Mouse (Mus musculus) stomach, embryonic 14.5 days (tissue): ENCODE data around the gene Ankrd12. TPM values are rescaled to one million over a fixed set of nuclear protein-coding genes. Genes with fewer than 3 reads are reported as not detected.
"Not testable (repeated sequence)": the region's sequence is repeated elsewhere in the genome, so short reads cannot be mapped to it uniquely, and the experiment has no call there.

Source experiments
- ATAC-seq: fragments of 200-750 bp; cut with Nextera tagmentation; 2 replicates; pipeline ENCODE4 v1.8.0; 2017; ENCODE audit warnings: low read depth, moderate TSS enrichment; ENCODE audit not compliant: insufficient number of reproducible peaks, insufficient read depth, low FRiP score
- H3K27ac ChIP-seq: fragments of 300-500 bp; sonication (generic); 2 replicates; pipeline ENCODE4 v1.5.1; 2014; ENCODE audit warnings: mild to moderate bottlenecking, low read length, moderate library complexity, mixed read lengths
- H3K27me3 ChIP-seq: fragments of 300-500 bp; sonication (generic); 2 replicates; pipeline ENCODE4 v1.6.1; 2014; ENCODE audit warnings: low read length, control low read depth, mixed read lengths; ENCODE audit not compliant: control insufficient read depth, insufficient read depth
- H3K36me3 ChIP-seq: fragments of 300-500 bp; sonication (generic); 2 replicates; pipeline ENCODE4 v1.6.1; 2014; ENCODE audit warnings: mild to moderate bottlenecking, control low read depth, low read length, moderate library complexity, mixed read lengths; ENCODE audit not compliant: control insufficient read depth, insufficient read depth
- H3K4me1 ChIP-seq: fragments of 300-500 bp; sonication (generic); 2 replicates; pipeline ENCODE4 v1.6.1; 2014; ENCODE audit warnings: low read length, control low read depth, mixed read lengths; ENCODE audit not compliant: control insufficient read depth, insufficient read depth
- H3K4me2 ChIP-seq: fragments of 300-500 bp; sonication (generic); replicated peaks from 2 replicates; pipeline ENCODE4 v1.6.1; 2014; ENCODE audit warnings: low read depth, low read length, control low read depth
- H3K4me3 ChIP-seq: fragments of 300-500 bp; sonication (generic); 2 replicates; pipeline ENCODE4 v1.5.1; 2014; ENCODE audit warnings: low read depth, low read length, control low read depth
- H3K9ac ChIP-seq: fragments of 300-500 bp; sonication (generic); replicated peaks from 2 replicates; pipeline ENCODE4 v1.6.1; 2014; ENCODE audit warnings: low read depth, mild to moderate bottlenecking, control low read depth, low read length, moderate library complexity, mixed read lengths
- H3K9me3 ChIP-seq: fragments of 300-500 bp; sonication (generic); 2 replicates; pipeline ENCODE4 v1.6.1; 2016; ENCODE audit warnings: low read depth, low read length, control low read depth; ENCODE audit not compliant: control insufficient read depth
- WGBS: fragments of 180-500 bp; shearing (Covaris S2); extraction: QIAGEN DNeasy Blood & Tissue Kit; methylation state at CpG from one replicate; pipeline ENCODE4 v1.1.7; 2014; 5-methylcytosine and 5-hydroxymethylcytosine counted together
- polyA plus RNA-seq: library from polyadenylated mRNA; unstranded; fragments of >200 nt; fragmentation: Nextera tagmentation; extraction: Ambion mirVana; gene quantifications from 2 replicates; pipeline ENCODE4 v1.2.1, GENCODE M21; 2014

Gene Ankrd12
- polyA plus RNA-seq, 1 experiment from 2014 or later = 32.8 TPM

DNA sequence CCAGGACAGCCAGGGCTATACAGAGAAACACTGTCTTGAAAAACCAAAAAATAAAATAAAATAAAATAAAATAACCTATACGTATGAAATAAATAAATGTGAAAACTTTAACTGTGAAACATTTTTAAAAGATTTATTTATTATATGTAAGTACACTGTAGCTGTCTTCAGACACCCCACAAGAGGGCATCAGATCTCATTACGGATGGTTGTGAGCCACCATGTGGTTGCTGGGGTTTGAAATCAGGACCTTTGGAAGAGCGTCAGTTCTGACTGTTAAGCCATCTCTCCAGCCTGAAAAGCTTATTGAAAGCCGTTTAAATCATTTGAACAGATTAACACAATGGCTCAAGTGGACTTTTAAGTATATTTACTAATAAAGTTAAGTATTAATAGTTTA is 33.2 kb downstream of the Ankrd12 start:
- not testable (repeated sequence) for H3K9ac ChIP-seq, H3K27ac ChIP-seq, H3K9me3 ChIP-seq, H3K36me3 ChIP-seq, H3K4me2 ChIP-seq, H3K4me3 ChIP-seq, H3K4me1 ChIP-seq, ATAC-seq, H3K27me3 ChIP-seq
- WGBS = 86% methylated on average over 4 of the region's 4 CpGs

DNA sequence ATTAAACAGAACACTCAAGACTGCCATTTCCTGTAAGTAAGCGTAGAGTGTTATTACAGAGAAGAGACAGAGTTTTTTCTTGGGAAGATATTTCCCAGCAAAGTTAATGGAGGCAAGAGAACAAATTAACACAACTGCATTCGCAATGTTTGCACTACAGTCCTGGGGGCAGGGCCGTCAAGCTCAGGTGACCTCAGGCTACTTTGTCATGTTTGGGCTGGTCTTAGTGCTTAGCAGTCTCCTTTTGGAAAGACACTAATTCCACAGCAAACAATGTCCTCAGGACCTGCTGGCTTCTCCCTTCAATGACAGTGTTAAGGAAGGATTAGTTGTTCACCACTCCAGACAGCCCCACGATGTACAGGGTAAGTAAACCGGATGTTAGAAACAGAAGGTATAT is 35.9 kb downstream of the Ankrd12 start:
- peak overlapping the region; percentile 67; the same call in 1 of the 2 replicates for H3K27ac ChIP-seq
- H3K9ac ChIP-seq = no peak overlapping the region
- no peak overlapping the region for H3K4me2 ChIP-seq
- 25% methylated on average over 5 of the region's 5 CpGs for WGBS
- no peaks in the 10 kb centered on the region for H3K27me3 ChIP-seq
- H3K4me1 ChIP-seq = peaks cover 7% of the 10 kb centered on the region; the same call in 1 of the 2 replicates
- no peaks in the 10 kb centered on the region; the same call in none of the 2 replicates for H3K36me3 ChIP-seq
- ATAC-seq = peak; percentile 42; the same call in 1 of the 2 replicates
- no peak overlapping the region for H3K4me3 ChIP-seq
- no peaks in the 10 kb centered on the region for H3K9me3 ChIP-seq

DNA sequence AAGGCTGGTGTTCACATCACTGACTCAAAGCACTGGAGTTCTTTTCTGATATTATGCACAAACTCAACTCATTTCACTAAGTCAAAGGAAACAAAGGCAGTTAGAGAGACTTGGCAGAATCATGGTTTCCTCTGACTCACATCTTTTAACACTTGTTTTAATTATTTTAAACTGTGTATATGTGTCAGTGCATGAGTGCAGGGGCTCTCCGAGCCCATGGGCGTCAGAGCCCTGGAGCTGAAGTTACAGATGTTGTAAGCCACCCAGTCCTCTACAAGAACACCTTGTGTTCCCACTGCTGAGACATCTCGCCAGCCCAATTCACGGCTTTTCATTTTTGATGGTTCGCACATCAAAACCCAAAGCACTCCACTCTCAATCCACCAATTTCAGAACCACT is 43.6 kb downstream of the Ankrd12 start:
- H3K9ac ChIP-seq = no peak overlapping the region
- ATAC-seq = no peak
- 85% methylated on average over 5 of the region's 5 CpGs for WGBS
- no peaks in the 10 kb centered on the region for H3K4me1 ChIP-seq
- H3K27me3 ChIP-seq = no peaks in the 10 kb centered on the region
- no peak overlapping the region for H3K4me2 ChIP-seq
- no peak overlapping the region for H3K4me3 ChIP-seq
- no peaks in the 10 kb centered on the region; the same call in 1 of the 2 replicates for H3K36me3 ChIP-seq
- H3K27ac ChIP-seq = no peak overlapping the region
- H3K9me3 ChIP-seq = no peaks in the 10 kb centered on the region

DNA sequence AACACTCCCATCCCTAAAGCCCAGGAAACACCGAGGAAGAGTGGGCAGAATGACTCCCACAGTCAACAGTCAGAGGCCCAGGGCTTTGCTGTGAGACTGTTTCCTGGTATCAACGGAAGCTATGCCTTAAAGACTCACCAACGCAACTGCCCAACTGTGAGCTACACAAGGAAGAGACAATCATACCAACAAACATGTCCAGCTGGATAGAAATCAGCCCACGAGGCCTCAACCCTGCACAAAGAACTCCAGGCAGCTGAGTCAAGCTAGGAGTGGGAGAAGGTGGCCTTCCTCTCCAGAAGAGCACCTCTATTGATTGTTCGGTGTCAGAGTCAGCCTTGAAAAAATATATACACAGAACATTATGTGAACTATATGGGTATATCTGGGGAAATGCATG is 44.9 kb downstream of the Ankrd12 start:
- Histone ChIP-seq H3K36me3 (no peaks in the 10 kb centered on the region; the same call in 1 of the 2 replicates), H3K4me2 (no peak overlapping the region), H3K27ac (no peak overlapping the region), H3K4me1 (no peaks in the 10 kb centered on the region), H3K9ac (no peak overlapping the region), H3K4me3 (no peak overlapping the region), H3K27me3 (no peaks in the 10 kb centered on the region), H3K9me3 (no peaks in the 10 kb centered on the region)
- 86% methylated on average over 5 of the region's 5 CpGs for WGBS
- ATAC-seq = no peak

DNA sequence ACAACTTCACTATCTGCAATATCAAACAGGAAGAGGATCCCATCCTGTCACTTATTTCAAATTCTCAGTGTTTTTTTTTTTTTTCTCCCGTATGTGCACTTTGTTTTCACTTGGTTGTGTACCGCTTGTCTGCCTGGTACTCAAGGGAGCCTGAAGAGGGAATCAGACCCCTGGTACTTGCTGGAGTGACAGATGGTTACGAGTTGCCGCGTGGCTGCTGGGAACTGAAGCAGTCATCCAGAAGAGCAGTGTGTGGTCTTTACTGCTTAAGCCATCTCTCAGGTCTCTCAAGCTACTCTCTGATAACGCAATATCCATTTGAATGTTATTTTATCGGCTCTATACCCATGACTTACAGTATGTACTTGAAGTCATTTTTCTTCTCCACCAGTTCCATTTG is 52.7 kb downstream of the Ankrd12 start:
- no peak overlapping the region for H3K27ac ChIP-seq
- H3K4me1 ChIP-seq = no peaks in the 10 kb centered on the region
- WGBS = 92% methylated on average over 7 of the region's 7 CpGs
- H3K9me3 ChIP-seq = no peaks in the 10 kb centered on the region
- H3K36me3 ChIP-seq = peaks cover 8% of the 10 kb centered on the region; the same call in 1 of the 2 replicates
- H3K4me2 ChIP-seq = no peak overlapping the region
- no peak overlapping the region for H3K9ac ChIP-seq
- no peaks in the 10 kb centered on the region for H3K27me3 ChIP-seq
- no peak for ATAC-seq
- H3K4me3 ChIP-seq = no peak overlapping the region

GRCm38 (mm10) chr17:66011790-66012189 is 65.1 kb downstream of the Ankrd12 start:
- WGBS = 74% methylated on average over 2 of the region's 2 CpGs
- H3K4me2 ChIP-seq = no peak overlapping the region
- H3K4me1 ChIP-seq = no peaks in the 10 kb centered on the region
- no peaks in the 10 kb centered on the region for H3K9me3 ChIP-seq
- H3K27ac ChIP-seq = no peak overlapping the region
- H3K9ac ChIP-seq = no peak overlapping the region
- ATAC-seq = no peak
- H3K36me3 ChIP-seq = no peaks in the 10 kb centered on the region
- H3K4me3 ChIP-seq = no peak overlapping the region
- H3K27me3 ChIP-seq = no peaks in the 10 kb centered on the region

DNA sequence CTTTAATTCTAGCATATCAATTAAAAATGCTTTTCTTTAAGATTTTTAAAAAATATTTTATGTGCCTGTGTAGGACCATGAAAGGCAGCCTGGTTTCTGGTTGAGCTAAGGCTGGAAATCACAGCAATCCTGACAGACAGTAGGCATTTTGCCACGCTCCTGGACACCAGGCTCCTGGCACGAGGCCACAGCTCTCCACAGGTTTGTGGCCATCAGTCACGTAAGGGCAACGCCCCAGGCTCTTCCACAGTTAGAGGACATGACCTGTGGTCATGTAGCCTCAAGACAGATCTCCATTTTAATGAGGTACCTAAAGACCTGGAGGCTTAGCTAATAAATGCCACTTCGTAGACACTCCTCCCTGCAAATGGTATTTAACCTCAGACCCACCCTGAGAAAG is 69.0 kb downstream of the Ankrd12 start:
- Histone ChIP-seq H3K9ac (no peak overlapping the region), H3K27ac (no peak overlapping the region), H3K4me3 (no peak overlapping the region), H3K4me2 (no peak overlapping the region), H3K4me1 (no peaks in the 10 kb centered on the region), H3K36me3 (no peaks in the 10 kb centered on the region), H3K27me3 (no peaks in the 10 kb centered on the region), H3K9me3 (no peaks in the 10 kb centered on the region)
- no peak for ATAC-seq
- 75% methylated on average over 5 of the region's 5 CpGs for WGBS

- H3K9me3 ChIP-seq = no peaks in the 10 kb centered on the region
- no peaks in the 10 kb centered on the region for H3K36me3 ChIP-seq
- no peak overlapping the region for H3K4me3 ChIP-seq
- no peaks in the 10 kb centered on the region for H3K27me3 ChIP-seq
- no peak overlapping the region for H3K4me2 ChIP-seq
- 78% methylated on average over 2 of the region's 2 CpGs for WGBS
- ATAC-seq = no peak
- H3K4me1 ChIP-seq = no peaks in the 10 kb centered on the region
- no peak overlapping the region for H3K9ac ChIP-seq
- H3K27ac ChIP-seq = no peak overlapping the region
These were observed 69.4 kb downstream of the Ankrd12 start for GRCm38 (mm10) chr17:66007473-66007872.

GRCm38 (mm10) chr17:65988151-65988820 is 88.6 kb downstream of the Ankrd12 start:
- Histone ChIP-seq H3K9me3 (no peaks in the 10 kb centered on the region), H3K27me3 (no peaks in the 10 kb centered on the region), H3K9ac (no peak overlapping the region), H3K4me3 (no peak overlapping the region), H3K27ac (no peak overlapping the region), H3K4me2 (no peak overlapping the region), H3K4me1 (no peaks in the 10 kb centered on the region), H3K36me3 (no peaks in the 10 kb centered on the region)
- no peak for ATAC-seq
- 76% methylated on average over 3 of the region's 3 CpGs for WGBS
